In genomic region chr6:116636581-116637235, GRCm38 (mm10) we compare ENCODE assay signal across 26 mouse cellular contexts. TPM values are rescaled to one million over a fixed set of nuclear protein-coding genes. Genes with fewer than 3 reads are reported as not detected.
DNase-seq lines count a peak whose midpoint lies in the region; ATAC-seq and TF ChIP-seq lines count a peak whose summit lies in the region.
"Had no signal": no experiment of that assay in that cellular context is flagged by ENCODE, and none has a peak within 500 bp of the region (broad histone marks: within the 10 kb centered on the region; RNA-seq: fewer than 3 reads in every experiment).

No protein-coding gene starts in this region.

- ATAC-seq in heart, embryonic 11.5 days (replicated peaks; ENCODE audit: insufficient number of reproducible peaks, low FRiP score, low TSS enrichment) = no peak
- ATAC-seq in lung, postnatal 0 days = no peak
- ATAC-seq in heart, postnatal 0 days (ENCODE audit: insufficient read depth, low read depth) = no peak
- no peak for ATAC-seq in liver, embryonic 16.5 days (ENCODE audit: low read depth)
- no peak for ATAC-seq in kidney, embryonic 15.5 days (replicated peaks; ENCODE audit: low FRiP score)
- ATAC-seq: activated CD4-positive, CD25-positive, alpha-beta regulatory T cell, adult 4 months; inflammation-experienced regulatory T-cells, adult 6 months; Patski had no signal

- H3K27me3 ChIP-seq in heart, embryonic 11.5 days (ENCODE audit: control insufficient read depth, insufficient read depth, low read length) = no peaks in the 10 kb centered on the region
- H3K27me3 ChIP-seq in lung, postnatal 0 days (replicated peaks; ENCODE audit: insufficient read depth, low read length) = no peaks in the 10 kb centered on the region
- H3K27me3 ChIP-seq in heart, postnatal 0 days (ENCODE audit: control insufficient read depth, insufficient read depth, low read length) = no peaks in the 10 kb centered on the region
- H3K27me3 ChIP-seq in liver, embryonic 16.5 days (ENCODE audit: control insufficient read depth, insufficient read depth, low read depth, low read length) = no peaks in the 10 kb centered on the region
- H3K27me3 ChIP-seq in kidney, embryonic 15.5 days = no peaks in the 10 kb centered on the region
- H3K27me3 ChIP-seq: neural tube, embryonic 13.5 days; Patski had no signal

- no peak for TF ChIP-seq POLR2A in lung, adult 2 months (IDR thresholded peaks at IDR 0.05; ENCODE audit: borderline replicate concordance, extremely low read depth, low read depth, low read length)

- TF ChIP-seq EP300 in lung, postnatal 0 days (IDR thresholded peaks at IDR 0.05) = no peak
- no peak for TF ChIP-seq EP300 in heart, postnatal 0 days (IDR thresholded peaks at IDR 0.05; ENCODE audit: low read depth)

- H3K36me3 ChIP-seq in heart, embryonic 11.5 days (ENCODE audit: control insufficient read depth, insufficient read depth, low read length) = no peaks in the 10 kb centered on the region
- H3K36me3 ChIP-seq in lung, postnatal 0 days (ENCODE audit: insufficient read depth, low read length) = no peaks in the 10 kb centered on the region
- H3K36me3 ChIP-seq in heart, postnatal 0 days (replicated peaks; ENCODE audit: control insufficient read depth, insufficient read depth, low read length) = no peaks in the 10 kb centered on the region
- H3K36me3 ChIP-seq in liver, embryonic 16.5 days (ENCODE audit: control insufficient read depth, insufficient read depth) = no peaks in the 10 kb centered on the region
- H3K36me3 ChIP-seq in kidney, embryonic 15.5 days = no peaks in the 10 kb centered on the region

- peaks cover 34% of the 10 kb centered on the region for H3K4me1 ChIP-seq in heart, embryonic 11.5 days (ENCODE audit: control insufficient read depth, insufficient read depth, low read length)
- peaks cover 22% of the 10 kb centered on the region; the same call in 1 of the 2 replicates for H3K4me1 ChIP-seq in lung, postnatal 0 days (ENCODE audit: insufficient read depth, low read depth, low read length)
- H3K4me1 ChIP-seq in lung, adult 2 months (ENCODE audit: control insufficient read depth, insufficient read depth, low read length) = peaks cover 34% of the 10 kb centered on the region
- H3K4me1 ChIP-seq in heart, postnatal 0 days (ENCODE audit: control insufficient read depth, insufficient read depth) = peaks cover 62% of the 10 kb centered on the region
- H3K4me1 ChIP-seq in liver, embryonic 16.5 days (ENCODE audit: control insufficient read depth, low read depth, low read length) = peaks cover 4% of the 10 kb centered on the region; the same call in 1 of the 2 replicates
- H3K4me1 ChIP-seq in kidney, embryonic 15.5 days = peaks cover 15% of the 10 kb centered on the region
- H3K4me1 ChIP-seq: hindbrain, embryonic 10.5 days; neural tube, embryonic 13.5 days had no signal

- TF ChIP-seq CTCF in lung, postnatal 0 days (IDR thresholded peaks at IDR 0.05) = no peak
- no peak for TF ChIP-seq CTCF in lung, adult 2 months (IDR thresholded peaks at IDR 0.05; ENCODE audit: insufficient read depth, low read length)
- no peak for TF ChIP-seq CTCF in heart, postnatal 0 days (IDR thresholded peaks at IDR 0.05; ENCODE audit: low read depth)

- H3K9ac ChIP-seq in heart, embryonic 11.5 days (ENCODE audit: low read depth, low read length) = no peak overlapping the region
- no peak overlapping the region for H3K9ac ChIP-seq in lung, postnatal 0 days (replicated peaks; ENCODE audit: low read depth)
- no peak overlapping the region for H3K9ac ChIP-seq in heart, postnatal 0 days (replicated peaks; ENCODE audit: low read depth, low read length)
- H3K9ac ChIP-seq in liver, embryonic 16.5 days (ENCODE audit: low read depth, low read length) = no peak overlapping the region
- H3K9ac ChIP-seq in kidney, embryonic 15.5 days = no peak overlapping the region
- H3K9ac ChIP-seq: neural tube, embryonic 13.5 days had no signal

- DNase-seq in heart, adult 9 months (ENCODE audit: low spot score in 2 of 2) = no peak
- no peak for DNase-seq in lung, postnatal 0 days (ENCODE audit: low spot score)
- DNase-seq in lung, adult 2 months = no peak
- no peak for DNase-seq in heart, postnatal 0 days (ENCODE audit: low spot score)
- no peak for DNase-seq in ovary, adult 18-20 months (ENCODE audit: low spot score)
- DNase-seq: adrenal gland, postnatal 25 days; cerebellum, adult 9-11 months; gastrocnemius, postnatal 36 days; kidney, postnatal 10 days; left cerebral cortex, postnatal 4 days; lung, postnatal 14 days; right cerebral cortex, postnatal 25 days; thymus, postnatal 36 days had no signal

- H3K9me3 ChIP-seq in heart, embryonic 11.5 days (replicated peaks; ENCODE audit: control insufficient read depth, low read length) = no peaks in the 10 kb centered on the region
- no peaks in the 10 kb centered on the region for H3K9me3 ChIP-seq in lung, postnatal 0 days (ENCODE audit: low read length)
- no peaks in the 10 kb centered on the region for H3K9me3 ChIP-seq in heart, postnatal 0 days (replicated peaks; ENCODE audit: control insufficient read depth, low read length)
- H3K9me3 ChIP-seq in liver, embryonic 16.5 days (replicated peaks; ENCODE audit: control insufficient read depth, low read length) = no peaks in the 10 kb centered on the region
- H3K9me3 ChIP-seq in kidney, embryonic 15.5 days (replicated peaks) = no peaks in the 10 kb centered on the region
- H3K9me3 ChIP-seq: hindbrain, embryonic 10.5 days; megakaryocyte, embryonic 14.5 days; neural tube, embryonic 13.5 days had no signal

- 77% methylated on average over 9 of the region's 9 CpGs for WGBS in heart, embryonic 11.5 days (ENCODE audit: insufficient replicate concordance)
- WGBS in lung, postnatal 0 days = 73% methylated on average over 9 of the region's 9 CpGs
- WGBS in lung, adult 2 months = 67% methylated on average over 9 of the region's 9 CpGs
- 61% methylated on average over 9 of the region's 9 CpGs for WGBS in heart, postnatal 0 days
- WGBS in liver, embryonic 16.5 days (ENCODE audit: insufficient replicate concordance) = 56% methylated on average over 9 of the region's 9 CpGs
- 69% methylated on average over 9 of the region's 9 CpGs for WGBS in kidney, embryonic 15.5 days

- no peak overlapping the region for H3K4me2 ChIP-seq in heart, embryonic 11.5 days
- H3K4me2 ChIP-seq in lung, postnatal 0 days (replicated peaks; ENCODE audit: low read depth, low read length) = no peak overlapping the region
- no peak overlapping the region for H3K4me2 ChIP-seq in heart, postnatal 0 days (ENCODE audit: low read depth, low read length)
- H3K4me2 ChIP-seq in liver, embryonic 16.5 days (ENCODE audit: low read depth, low read length) = no peak overlapping the region
- H3K4me2 ChIP-seq in kidney, embryonic 15.5 days = no peak overlapping the region
- H3K4me2 ChIP-seq: neural tube, embryonic 13.5 days had no signal

- peak overlapping the region; percentile 95; the same call in 1 of the 2 replicates for H3K27ac ChIP-seq in heart, embryonic 11.5 days (ENCODE audit: low read depth, low read length)
- H3K27ac ChIP-seq in lung, postnatal 0 days (ENCODE audit: low read length) = peak overlapping the region; percentile 92
- H3K27ac ChIP-seq in heart, postnatal 0 days (ENCODE audit: low read depth) = peak overlapping the region; percentile 96
- peak overlapping the region; percentile 83; the same call in 1 of the 2 replicates for H3K27ac ChIP-seq in liver, embryonic 16.5 days (ENCODE audit: low read length)
- no peak overlapping the region for H3K27ac ChIP-seq in kidney, embryonic 15.5 days
- H3K27ac ChIP-seq: hindbrain, embryonic 10.5 days; neural tube, embryonic 13.5 days had no signal

- H3K4me3 ChIP-seq in heart, embryonic 11.5 days (ENCODE audit: low read depth, low read length) = no peak overlapping the region
- no peak overlapping the region for H3K4me3 ChIP-seq in lung, postnatal 0 days (ENCODE audit: low read depth, low read length)
- no peak overlapping the region for H3K4me3 ChIP-seq in lung, adult 2 months (replicated peaks; ENCODE audit: extremely low read depth, low read depth, low read length)
- H3K4me3 ChIP-seq in heart, postnatal 0 days (ENCODE audit: low read depth, low read length) = no peak overlapping the region
- H3K4me3 ChIP-seq in liver, embryonic 16.5 days (ENCODE audit: low read depth, low read length) = no peak overlapping the region
- H3K4me3 ChIP-seq in kidney, embryonic 15.5 days (replicated peaks) = no peak overlapping the region
- H3K4me3 ChIP-seq: hindbrain, embryonic 10.5 days; neural tube, embryonic 13.5 days had no signal

RNA-seq across cellular contexts. Expression of gene Zfp422, which starts 7.9 kb away (rescaled TPM):
- 104 and 106 TPM in 2 replicates for polyA plus RNA-seq in heart, embryonic 11.5 days (2014; fragmentation: Nextera tagmentation; extraction: Ambion mirVana)
- polyA plus RNA-seq in lung, postnatal 0 days (2015; fragmentation: Nextera tagmentation; extraction: Ambion mirVana) = 58.1 and 64.4 TPM in 2 replicates
- polyA plus RNA-seq in lung, adult 2 months (2012; rRNA removed) = 8.4 and 16.2 TPM in 2 replicates
- total RNA-seq in heart, postnatal 0 days (2014; rRNA removed; ENCODE audit: low replicate concordance) = 29.1 and 33.0 TPM in 2 replicates
- 49.8 and 50.7 TPM in 2 replicates for polyA plus RNA-seq in heart, postnatal 0 days (2015; fragmentation: Nextera tagmentation; extraction: Ambion mirVana)
- polyA plus RNA-seq in liver, embryonic 16.5 days (2015; fragmentation: Nextera tagmentation; extraction: Ambion mirVana) = 21.9 and 23.2 TPM in 2 replicates
- polyA plus RNA-seq in kidney, embryonic 15.5 days (2015; fragmentation: Nextera tagmentation; extraction: Ambion mirVana) = 184 and 199 TPM in 2 replicates

RNA-seq across cellular contexts. Expression of gene Depp1, which starts 13.7 kb away (rescaled TPM):
- 4.1 and 5.9 TPM in 2 replicates for polyA plus RNA-seq in heart, embryonic 11.5 days (2014; fragmentation: Nextera tagmentation; extraction: Ambion mirVana)
- 79.3 and 86.1 TPM in 2 replicates for polyA plus RNA-seq in lung, postnatal 0 days (2015; fragmentation: Nextera tagmentation; extraction: Ambion mirVana)
- 59.8 and 70.1 TPM in 2 replicates for polyA plus RNA-seq in lung, adult 2 months (2012; rRNA removed)
- total RNA-seq in heart, postnatal 0 days (2014; rRNA removed; ENCODE audit: low replicate concordance) = 169 and 347 TPM in 2 replicates
- polyA plus RNA-seq in heart, postnatal 0 days (2015; fragmentation: Nextera tagmentation; extraction: Ambion mirVana) = 41.3 and 49.6 TPM in 2 replicates
- polyA plus RNA-seq in liver, embryonic 16.5 days (2015; fragmentation: Nextera tagmentation; extraction: Ambion mirVana) = 22.1 and 37.9 TPM in 2 replicates
- polyA plus RNA-seq in kidney, embryonic 15.5 days (2015; fragmentation: Nextera tagmentation; extraction: Ambion mirVana) = 29.3 and 30.6 TPM in 2 replicates
- polyA plus RNA-seq: inflammation-experienced regulatory T-cells, adult 6 months had no signal

RNA-seq across cellular contexts. Expression of gene Rassf4, which starts 37.0 kb away (rescaled TPM):
- polyA plus RNA-seq in heart, embryonic 11.5 days (2014; fragmentation: Nextera tagmentation; extraction: Ambion mirVana) = 5.7 and 6.9 TPM in 2 replicates
- polyA plus RNA-seq in lung, postnatal 0 days (2015; fragmentation: Nextera tagmentation; extraction: Ambion mirVana) = 9.3 and 10.0 TPM in 2 replicates
- polyA plus RNA-seq in lung, adult 2 months (2012; rRNA removed) = 18.1 and 20.6 TPM in 2 replicates
- 1.6 and 2.6 TPM in 2 replicates for total RNA-seq in heart, postnatal 0 days (2014; rRNA removed; ENCODE audit: low replicate concordance)
- 5.9 and 6.0 TPM in 2 replicates for polyA plus RNA-seq in heart, postnatal 0 days (2015; fragmentation: Nextera tagmentation; extraction: Ambion mirVana)
- 6.7 and 7.9 TPM in 2 replicates for polyA plus RNA-seq in liver, embryonic 16.5 days (2015; fragmentation: Nextera tagmentation; extraction: Ambion mirVana)
- 6.0 and 6.1 TPM in 2 replicates for polyA plus RNA-seq in kidney, embryonic 15.5 days (2015; fragmentation: Nextera tagmentation; extraction: Ambion mirVana)

RNA-seq across cellular contexts. Expression of gene Olfr215, which starts 52.7 kb away (rescaled TPM):
- not detected in 2 replicates for polyA plus RNA-seq in heart, embryonic 11.5 days (2014; fragmentation: Nextera tagmentation; extraction: Ambion mirVana)
- not detected in 2 replicates for polyA plus RNA-seq in lung, postnatal 0 days (2015; fragmentation: Nextera tagmentation; extraction: Ambion mirVana)
- not detected in 2 replicates for polyA plus RNA-seq in lung, adult 2 months (2012; rRNA removed)
- total RNA-seq in heart, postnatal 0 days (2014; rRNA removed; ENCODE audit: low replicate concordance) = not detected in 2 replicates
- polyA plus RNA-seq in heart, postnatal 0 days (2015; fragmentation: Nextera tagmentation; extraction: Ambion mirVana) = not detected in 2 replicates
- not detected in 2 replicates for polyA plus RNA-seq in liver, embryonic 16.5 days (2015; fragmentation: Nextera tagmentation; extraction: Ambion mirVana)
- polyA plus RNA-seq in kidney, embryonic 15.5 days (2015; fragmentation: Nextera tagmentation; extraction: Ambion mirVana) = not detected in 2 replicates
- total RNA-seq: adrenal gland, postnatal 25 days; gastrocnemius, postnatal 36 days; layer of hippocampus, adult 8-10 months; left cerebral cortex, adult 18-20 months; left cerebral cortex, postnatal 4 days; monocyte, adult 5-6 weeks had no signal
- polyA plus RNA-seq: activated CD4-positive, CD25-positive, alpha-beta regulatory T cell, adult 4 months; embryonic facial prominence, embryonic 14.5 days; hindbrain, embryonic 10.5 days; inflammation-experienced regulatory T-cells, adult 6 months; neural tube, embryonic 13.5 days; Patski had no signal
